Mouse (Mus musculus): Measurements from ENCODE around the gene Dyx1c1. TPM values are rescaled to one million over a fixed set of nuclear protein-coding genes. Genes with fewer than 3 reads are reported as not detected.

Dyx1c1 gene
- polyA plus RNA-seq, 1 experiment from 2014 or later: 0.74 TPM

DNA sequence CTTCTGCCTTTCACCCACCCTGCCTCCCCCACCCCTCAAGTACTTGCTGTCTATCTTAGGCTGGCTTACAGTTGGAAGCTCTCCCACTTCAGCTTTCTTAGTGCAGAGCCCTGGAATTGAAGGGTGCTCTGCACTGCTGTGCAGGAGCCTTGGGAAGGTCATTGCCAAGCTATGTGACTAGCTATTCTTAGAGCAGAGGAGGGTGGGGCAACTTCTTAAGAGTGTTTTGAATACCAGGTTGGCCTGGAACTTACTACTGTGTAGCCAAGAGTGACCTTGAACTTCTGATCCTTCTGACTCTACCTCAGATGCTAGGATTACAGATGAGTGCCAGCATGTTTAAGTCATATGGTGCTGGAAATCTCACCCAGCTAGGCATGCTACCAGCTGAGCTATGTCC lies 37.6 kb downstream of the Dyx1c1 start:
- H3K36me3 ChIP-seq (ENCODE audit: control insufficient read depth, insufficient read depth, low read length): peaks cover 7% of the 10 kb centered on the region

DNA sequence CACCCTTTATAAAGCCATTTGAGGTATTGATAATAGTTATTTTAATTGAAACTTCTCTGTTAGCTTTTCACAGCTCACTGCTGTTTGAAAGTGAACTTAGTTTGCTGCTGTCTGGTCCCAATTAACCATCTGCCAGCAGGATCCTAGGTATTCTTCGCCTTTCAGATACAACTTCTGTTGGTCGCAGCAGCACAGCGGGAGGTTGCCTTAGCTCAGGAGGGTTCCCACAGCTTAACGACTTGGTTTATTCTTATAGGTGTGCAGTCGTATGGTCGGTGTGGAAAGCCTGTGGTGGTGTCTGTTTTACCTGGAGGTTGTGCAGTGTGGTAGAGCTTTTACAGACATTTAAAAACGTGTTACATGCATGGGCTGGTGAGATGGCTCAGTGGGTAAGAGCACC lies 38.2 kb downstream of the Dyx1c1 start:
- Histone ChIP-seq H3K36me3 (ENCODE audit: control insufficient read depth, insufficient read depth, low read length) (peaks cover 8% of the 10 kb centered on the region), H3K9me3 (ENCODE audit: control insufficient read depth, low read length) (no peaks in the 10 kb centered on the region), H3K4me2 (ENCODE audit: low read length) (no peak overlapping the region), H3K27ac (replicated peaks in 1 of 2; ENCODE audit: control insufficient read depth in 1 of 2, insufficient read depth in 1 of 2, low read depth in 2 of 2, low read length in 2 of 2) (no peak overlapping the region), H3K4me1 (ENCODE audit: control insufficient read depth in 2 of 2, insufficient read depth in 2 of 2, low read length in 2 of 2) (no peaks in the 10 kb centered on the region), H3K27me3 (ENCODE audit: control insufficient read depth, insufficient read depth, low read length) (no peaks in the 10 kb centered on the region), H3K9ac (ENCODE audit: low read length) (no peak overlapping the region), H3K4me3 (ENCODE audit: control insufficient read depth in 1 of 2, insufficient read depth in 1 of 2, low read depth in 1 of 2, low read length in 2 of 2) (no peak overlapping the region)
- ATAC-seq (ENCODE audit: insufficient number of reproducible peaks, insufficient read depth, low FRiP score, low read depth): no peak
- 59% methylated on average over 7 of the region's 7 CpGs for WGBS

More for the DNA sequence above, 37.6 kb downstream of the Dyx1c1 start:
- no peak for ATAC-seq (ENCODE audit: insufficient number of reproducible peaks, insufficient read depth, low FRiP score, low read depth)
- no peak overlapping the region for H3K27ac ChIP-seq (replicated peaks in 1 of 2; ENCODE audit: control insufficient read depth in 1 of 2, insufficient read depth in 1 of 2, low read depth in 2 of 2, low read length in 2 of 2)
- H3K9ac ChIP-seq (ENCODE audit: low read length): no peak overlapping the region
- no peaks in the 10 kb centered on the region for H3K9me3 ChIP-seq (ENCODE audit: control insufficient read depth, low read length)
- no peaks in the 10 kb centered on the region for H3K27me3 ChIP-seq (ENCODE audit: control insufficient read depth, insufficient read depth, low read length)
- H3K4me1 ChIP-seq (ENCODE audit: control insufficient read depth in 2 of 2, insufficient read depth in 2 of 2, low read length in 2 of 2): no peaks in the 10 kb centered on the region
- no peak overlapping the region for H3K4me2 ChIP-seq (ENCODE audit: low read length)
- H3K4me3 ChIP-seq (ENCODE audit: control insufficient read depth in 1 of 2, insufficient read depth in 1 of 2, low read depth in 1 of 2, low read length in 2 of 2): no peak overlapping the region

DNA sequence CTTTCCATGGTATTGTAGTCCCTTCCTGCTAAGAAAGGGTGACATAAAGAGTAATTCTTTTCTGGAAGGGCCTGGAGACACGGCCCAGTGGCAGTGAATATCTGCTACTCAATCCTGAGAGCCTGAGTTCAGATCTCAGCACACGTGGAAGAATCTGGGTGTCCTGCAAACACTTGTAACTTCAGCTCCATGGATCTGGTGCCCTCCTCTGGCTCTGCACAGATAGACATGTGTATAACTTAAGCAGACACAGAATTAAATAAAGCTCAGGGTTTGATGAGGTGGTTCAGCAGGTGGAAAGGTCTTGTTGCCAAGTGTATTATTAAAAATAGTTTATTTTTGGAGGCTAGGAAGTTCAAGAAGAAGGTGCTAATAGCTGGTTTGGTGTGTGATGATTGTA lies 41.9 kb downstream of the Dyx1c1 start:
- no peak overlapping the region for H3K9ac ChIP-seq (ENCODE audit: low read length)
- 54% methylated on average over 2 of the region's 2 CpGs for WGBS
- H3K4me2 ChIP-seq (ENCODE audit: low read length): no peak overlapping the region
- no peaks in the 10 kb centered on the region for H3K4me1 ChIP-seq (ENCODE audit: control insufficient read depth in 2 of 2, insufficient read depth in 2 of 2, low read length in 2 of 2)
- no peaks in the 10 kb centered on the region for H3K9me3 ChIP-seq (ENCODE audit: control insufficient read depth, low read length)
- H3K4me3 ChIP-seq (ENCODE audit: control insufficient read depth in 1 of 2, insufficient read depth in 1 of 2, low read depth in 1 of 2, low read length in 2 of 2): no peak overlapping the region
- ATAC-seq (ENCODE audit: insufficient number of reproducible peaks, insufficient read depth, low FRiP score, low read depth): no peak
- no peaks in the 10 kb centered on the region for H3K27me3 ChIP-seq (ENCODE audit: control insufficient read depth, insufficient read depth, low read length)
- H3K36me3 ChIP-seq (ENCODE audit: control insufficient read depth, insufficient read depth, low read length): peaks cover 23% of the 10 kb centered on the region
- no peak overlapping the region for H3K27ac ChIP-seq (replicated peaks in 1 of 2; ENCODE audit: control insufficient read depth in 1 of 2, insufficient read depth in 1 of 2, low read depth in 2 of 2, low read length in 2 of 2)

DNA sequence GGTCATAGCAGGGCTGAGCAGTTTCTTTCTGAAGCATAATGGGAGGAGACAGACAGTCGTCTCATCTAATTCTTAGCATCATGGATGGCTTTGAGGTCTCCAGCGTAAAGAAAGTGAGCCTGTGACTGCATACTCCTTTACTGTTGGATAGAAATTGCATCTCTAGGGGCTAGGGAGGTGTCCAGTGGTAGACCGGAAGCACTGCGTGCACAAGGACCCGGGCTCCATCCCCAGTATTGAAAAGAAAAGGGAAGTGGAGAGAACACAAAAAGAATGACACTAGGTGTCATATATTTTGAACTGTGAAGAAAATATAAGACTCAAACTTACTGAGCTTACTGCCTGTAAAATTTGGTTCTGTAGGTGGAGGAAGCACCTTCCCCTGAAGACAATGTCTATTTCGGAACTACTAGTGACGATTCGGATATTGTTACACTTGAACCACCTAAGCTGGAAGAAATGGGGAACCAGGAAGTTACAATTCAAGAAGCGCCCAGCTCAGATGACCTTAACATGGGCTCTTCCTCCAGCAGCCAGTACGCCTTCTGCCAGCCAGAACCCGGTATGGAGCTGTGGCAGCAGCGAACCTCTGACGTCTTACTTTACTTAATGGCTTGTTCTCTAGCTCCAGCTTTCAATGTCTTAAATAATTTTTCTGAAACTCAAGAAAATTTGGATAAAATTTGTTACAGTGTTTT lies 42.9 kb downstream of the Dyx1c1 start:
- Histone ChIP-seq H3K9me3 (ENCODE audit: control insufficient read depth, low read length) (no peaks in the 10 kb centered on the region), H3K27ac (replicated peaks in 1 of 2; ENCODE audit: control insufficient read depth in 1 of 2, insufficient read depth in 1 of 2, low read depth in 2 of 2, low read length in 2 of 2) (no peak overlapping the region), H3K4me2 (ENCODE audit: low read length) (no peak overlapping the region), H3K36me3 (ENCODE audit: control insufficient read depth, insufficient read depth, low read length) (peaks cover 32% of the 10 kb centered on the region), H3K4me1 (ENCODE audit: control insufficient read depth in 2 of 2, insufficient read depth in 2 of 2, low read length in 2 of 2) (no peaks in the 10 kb centered on the region), H3K9ac (ENCODE audit: low read length) (no peak overlapping the region), H3K27me3 (ENCODE audit: control insufficient read depth, insufficient read depth, low read length) (no peaks in the 10 kb centered on the region), H3K4me3 (ENCODE audit: control insufficient read depth in 1 of 2, insufficient read depth in 1 of 2, low read depth in 1 of 2, low read length in 2 of 2) (no peak overlapping the region)
- 81% methylated on average over 13 of the region's 13 CpGs for WGBS
- no peak for ATAC-seq (ENCODE audit: insufficient number of reproducible peaks, insufficient read depth, low FRiP score, low read depth)

DNA sequence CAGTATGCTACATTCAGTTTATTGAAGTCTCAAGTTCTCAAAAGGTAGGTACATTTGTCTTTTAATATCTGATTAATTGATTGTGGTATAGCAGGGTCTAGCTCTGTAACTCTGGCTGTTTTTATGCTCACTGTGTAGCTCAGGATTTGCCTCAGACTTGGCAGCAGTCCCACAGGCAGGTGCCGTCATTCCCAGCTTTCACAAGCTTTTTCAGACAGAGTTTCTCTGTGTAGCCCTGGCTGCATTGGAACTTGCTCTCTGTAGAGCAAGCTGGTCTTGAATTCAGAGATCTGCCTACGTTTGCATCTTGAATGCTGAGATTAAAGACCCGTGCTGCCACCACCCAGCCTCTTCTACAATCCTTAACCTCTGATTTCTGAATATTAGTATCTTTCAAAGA lies 43.6 kb downstream of the Dyx1c1 start:
- Histone ChIP-seq H3K4me1 (ENCODE audit: control insufficient read depth in 2 of 2, insufficient read depth in 2 of 2, low read length in 2 of 2) (no peaks in the 10 kb centered on the region), H3K9me3 (ENCODE audit: control insufficient read depth, low read length) (no peaks in the 10 kb centered on the region), H3K27me3 (ENCODE audit: control insufficient read depth, insufficient read depth, low read length) (no peaks in the 10 kb centered on the region), H3K9ac (ENCODE audit: low read length) (no peak overlapping the region), H3K27ac (replicated peaks in 1 of 2; ENCODE audit: control insufficient read depth in 1 of 2, insufficient read depth in 1 of 2, low read depth in 2 of 2, low read length in 2 of 2) (no peak overlapping the region), H3K4me2 (ENCODE audit: low read length) (no peak overlapping the region), H3K36me3 (ENCODE audit: control insufficient read depth, insufficient read depth, low read length) (peaks cover 32% of the 10 kb centered on the region), H3K4me3 (ENCODE audit: control insufficient read depth in 1 of 2, insufficient read depth in 1 of 2, low read depth in 1 of 2, low read length in 2 of 2) (no peak overlapping the region)
- ATAC-seq (ENCODE audit: insufficient number of reproducible peaks, insufficient read depth, low FRiP score, low read depth): no peak
- WGBS: 66% methylated on average over 3 of the region's 3 CpGs

DNA sequence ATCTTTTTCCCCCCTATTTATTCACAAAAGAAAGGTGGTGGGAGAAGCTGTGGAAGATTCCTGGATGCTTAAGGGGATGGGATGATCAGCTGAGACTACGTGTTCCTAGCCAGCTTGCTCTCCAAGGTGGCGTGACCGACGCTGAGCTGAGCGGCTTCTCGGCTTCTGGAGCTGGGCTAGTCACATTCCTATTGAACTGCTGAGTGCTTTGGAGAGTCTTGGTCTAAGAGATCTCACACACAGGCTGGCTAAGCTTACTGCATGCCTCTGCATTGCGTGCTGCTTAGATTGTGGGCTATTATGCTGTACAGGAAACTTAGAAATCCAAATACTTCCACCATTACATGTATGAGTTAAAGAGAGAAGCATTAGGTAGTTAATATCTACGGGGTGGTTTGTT lies 45.5 kb downstream of the Dyx1c1 start:
- Histone ChIP-seq H3K9ac (ENCODE audit: low read length) (no peak overlapping the region), H3K4me1 (ENCODE audit: control insufficient read depth in 2 of 2, insufficient read depth in 2 of 2, low read length in 2 of 2) (no peaks in the 10 kb centered on the region), H3K4me3 (ENCODE audit: control insufficient read depth in 1 of 2, insufficient read depth in 1 of 2, low read depth in 1 of 2, low read length in 2 of 2) (no peak overlapping the region), H3K27ac (replicated peaks in 1 of 2; ENCODE audit: control insufficient read depth in 1 of 2, insufficient read depth in 1 of 2, low read depth in 2 of 2, low read length in 2 of 2) (no peak overlapping the region), H3K36me3 (ENCODE audit: control insufficient read depth, insufficient read depth, low read length) (peaks cover 37% of the 10 kb centered on the region), H3K9me3 (ENCODE audit: control insufficient read depth, low read length) (no peaks in the 10 kb centered on the region), H3K4me2 (ENCODE audit: low read length) (no peak overlapping the region), H3K27me3 (ENCODE audit: control insufficient read depth, insufficient read depth, low read length) (no peaks in the 10 kb centered on the region)
- ATAC-seq (ENCODE audit: insufficient number of reproducible peaks, insufficient read depth, low FRiP score, low read depth): no peak
- 70% methylated on average over 8 of the region's 8 CpGs for WGBS

DNA sequence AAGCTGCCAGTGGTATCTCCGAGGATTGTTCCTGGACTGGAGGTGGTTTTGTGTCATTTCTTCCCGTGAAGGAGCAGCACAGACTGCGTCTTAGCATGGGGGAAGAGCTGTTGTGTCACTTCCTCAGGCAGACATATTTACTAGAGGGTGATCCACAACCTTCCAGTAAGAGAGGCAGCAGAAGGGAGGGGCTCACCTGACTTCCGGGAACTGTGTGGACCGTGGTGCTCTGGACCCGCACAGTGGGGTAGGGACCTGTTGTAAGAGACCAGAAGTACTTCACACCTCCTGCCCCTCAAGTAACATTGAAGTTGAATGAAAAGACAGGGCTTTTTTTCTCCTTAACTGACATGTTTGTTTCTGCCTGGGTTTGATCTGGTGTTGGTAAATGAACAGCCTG lies 46.5 kb downstream of the Dyx1c1 start:
- Histone ChIP-seq H3K4me3 (ENCODE audit: control insufficient read depth in 1 of 2, insufficient read depth in 1 of 2, low read depth in 1 of 2, low read length in 2 of 2) (no peak overlapping the region), H3K4me2 (ENCODE audit: low read length) (no peak overlapping the region), H3K9me3 (ENCODE audit: control insufficient read depth, low read length) (no peaks in the 10 kb centered on the region), H3K9ac (ENCODE audit: low read length) (no peak overlapping the region), H3K36me3 (ENCODE audit: control insufficient read depth, insufficient read depth, low read length) (peaks cover 40% of the 10 kb centered on the region), H3K27ac (replicated peaks in 1 of 2; ENCODE audit: control insufficient read depth in 1 of 2, insufficient read depth in 1 of 2, low read depth in 2 of 2, low read length in 2 of 2) (no peak overlapping the region), H3K4me1 (ENCODE audit: control insufficient read depth in 2 of 2, insufficient read depth in 2 of 2, low read length in 2 of 2) (no peaks in the 10 kb centered on the region), H3K27me3 (ENCODE audit: control insufficient read depth, insufficient read depth, low read length) (no peaks in the 10 kb centered on the region)
- no peak for ATAC-seq (ENCODE audit: insufficient number of reproducible peaks, insufficient read depth, low FRiP score, low read depth)
- 78% methylated on average over 6 of the region's 6 CpGs for WGBS

DNA sequence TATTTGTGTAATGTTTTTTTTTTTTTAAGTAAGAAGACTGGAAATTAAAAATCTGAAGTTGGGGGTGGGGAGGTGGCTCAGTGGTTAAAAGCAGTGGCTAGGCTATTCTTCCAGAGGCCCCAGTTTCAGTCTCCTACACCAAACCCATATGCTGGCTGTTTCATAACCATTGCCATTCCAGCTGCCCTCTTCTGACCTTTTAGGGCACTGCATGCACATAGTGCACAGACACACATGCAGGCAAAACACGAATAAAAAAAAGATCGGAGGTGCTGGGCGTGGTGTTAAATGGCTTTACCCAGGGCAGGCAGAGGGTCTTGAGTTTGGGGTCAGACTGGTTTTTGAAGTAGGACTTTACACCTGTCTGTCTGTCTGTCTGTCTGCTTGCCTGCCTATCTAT lies 47.6 kb downstream of the Dyx1c1 start:
- no peak overlapping the region for H3K4me3 ChIP-seq (ENCODE audit: control insufficient read depth in 1 of 2, insufficient read depth in 1 of 2, low read depth in 1 of 2, low read length in 2 of 2)
- H3K9me3 ChIP-seq (ENCODE audit: control insufficient read depth, low read length): no peaks in the 10 kb centered on the region
- H3K4me2 ChIP-seq (ENCODE audit: low read length): no peak overlapping the region
- H3K36me3 ChIP-seq (ENCODE audit: control insufficient read depth, insufficient read depth, low read length): peaks cover 44% of the 10 kb centered on the region
- no peak overlapping the region for H3K27ac ChIP-seq (replicated peaks in 1 of 2; ENCODE audit: control insufficient read depth in 1 of 2, insufficient read depth in 1 of 2, low read depth in 2 of 2, low read length in 2 of 2)
- H3K27me3 ChIP-seq (ENCODE audit: control insufficient read depth, insufficient read depth, low read length): no peaks in the 10 kb centered on the region
- H3K4me1 ChIP-seq (ENCODE audit: control insufficient read depth in 2 of 2, insufficient read depth in 2 of 2, low read length in 2 of 2): no peaks in the 10 kb centered on the region
- WGBS: 91% methylated on average over 3 of the region's 3 CpGs
- no peak overlapping the region for H3K9ac ChIP-seq (ENCODE audit: low read length)
- no peak for ATAC-seq (ENCODE audit: insufficient number of reproducible peaks, insufficient read depth, low FRiP score, low read depth)

Measured in heart, embryonic 14.5 days (tissue).